10 mouse cellular contexts compared by ENCODE assay signal in genomic region chr9:124267929-124268328, GRCm38 (mm10). TPM values are rescaled to one million over a fixed set of nuclear protein-coding genes. Genes with fewer than 3 reads are reported as not detected.
DNase-seq lines count a peak whose midpoint lies in the region; TF ChIP-seq lines count a peak whose summit lies in the region.
"Had no signal": no experiment of that assay in that cellular context is flagged by ENCODE, and none has a peak within 500 bp of the region (broad histone marks: within the 10 kb centered on the region; RNA-seq: fewer than 3 reads in every experiment).

No protein-coding gene starts in this region.

- H3K9me3 ChIP-seq in forebrain, embryonic 10.5 days = peaks cover 46% of the 10 kb centered on the region

- peak; percentile 4 to 43 for DNase-seq in lung, adult 18-20 months
- no peak for DNase-seq in lung, postnatal 4 days
- peak; percentile 79 for DNase-seq in forebrain, embryonic 10.5 days (ENCODE audit: extremely low spot score, low spot score)
- DNase-seq in kidney, postnatal 25 days = peak; percentile 35 to 57
- DNase-seq in retina, embryonic 14.5 days (ENCODE audit: low spot score) = peak; percentile 13
- no peak for DNase-seq in cerebellum, adult 11 months
- no peak for DNase-seq in left cerebral cortex, adult 2 months (ENCODE audit: extremely low spot score in 1 of 2, low spot score in 2 of 2)
- no peak for DNase-seq in layer of hippocampus, postnatal 14 days (ENCODE audit: low spot score in 2 of 2)

- H3K4me1 ChIP-seq in forebrain, embryonic 10.5 days = peaks cover 14% of the 10 kb centered on the region
- H3K4me1 ChIP-seq: embryonic facial prominence, embryonic 15.5 days; limb, embryonic 13.5 days had no signal

- peak overlapping the region; percentile 74 for H3K27ac ChIP-seq in forebrain, embryonic 10.5 days
- no peak overlapping the region for H3K27ac ChIP-seq in left cerebral cortex, adult 2 months
- H3K27ac ChIP-seq: embryonic facial prominence, embryonic 15.5 days; limb, embryonic 13.5 days had no signal

- no peak for TF ChIP-seq CTCF in left cerebral cortex, adult 2 months (IDR thresholded peaks at IDR 0.05)

- H3K4me3 ChIP-seq in forebrain, embryonic 10.5 days = no peak overlapping the region
- no peak overlapping the region for H3K4me3 ChIP-seq in left cerebral cortex, adult 2 months
- H3K4me3 ChIP-seq: embryonic facial prominence, embryonic 15.5 days; limb, embryonic 13.5 days had no signal

- intact Hi-C loops in left cerebral cortex, adult 2 months (cut with DNase I) = no loop called here

- 9% methylated on average over 2 of the region's 2 CpGs for WGBS in forebrain, embryonic 10.5 days

- H3K27me3 ChIP-seq in forebrain, embryonic 10.5 days (ENCODE audit: poor library complexity, severe bottlenecking) = no peaks in the 10 kb centered on the region
- H3K27me3 ChIP-seq: embryonic facial prominence, embryonic 15.5 days; limb, embryonic 13.5 days had no signal

- H3K36me3 ChIP-seq in forebrain, embryonic 10.5 days (replicated peaks) = peaks cover 45% of the 10 kb centered on the region

RNA-seq across cellular contexts. Expression of gene 2010315B03Rik, which starts 44.6 kb away (rescaled TPM):
- polyA plus RNA-seq in forebrain, embryonic 10.5 days (2016; fragmentation: Nextera tagmentation; extraction: Ambion mirVana) = 9.9 and 10.0 TPM in 2 replicates
- total RNA-seq in left cerebral cortex, adult 2 months (2021) = 10 to 100 TPM; 17.7 to 19.2 TPM
- 10 to 100 TPM; 14.7 to 17.8 TPM for total RNA-seq in layer of hippocampus, postnatal 14 days (2021)

Comparison
In these comparisons a context has a peak if more than half of its experiments do, and no peak if none do; other contexts are left out.
1. DNase-seq: peak in lung, adult 18-20 months (2 of 2), forebrain, embryonic 10.5 days (single experiment), kidney, postnatal 25 days (2 of 2) and retina, embryonic 14.5 days (single experiment); none in lung, postnatal 4 days (0 of 2), cerebellum, adult 11 months (single experiment), left cerebral cortex, adult 2 months (0 of 2) and layer of hippocampus, postnatal 14 days (0 of 2).